Mouse (Mus musculus): ENCODE data around the gene Ndnf. TPM values are rescaled to one million over a fixed set of nuclear protein-coding genes. Genes with fewer than 3 reads are reported as not detected.

Ndnf gene
- total RNA-seq, 2 experiments from 2014 or later, result 2.7 to 4.3 TPM

GRCm38 (mm10) chr6:65743871-65744202 lies 72.4 kb downstream of the Ndnf start:
- no peak for DNase-seq

GRCm38 (mm10) chr6:65758214-65758613 lies 86.8 kb downstream of the Ndnf start:
- DNase-seq, result no peak

GRCm38 (mm10) chr6:65759174-65759573 lies 87.8 kb downstream of the Ndnf start:
- DNase-seq, result no peak

GRCm38 (mm10) chr6:65760073-65760472 lies 88.7 kb downstream of the Ndnf start:
- no peak for DNase-seq

Other genes with a start within 250 kb of the Ndnf start
- gene Tnip3, start 146.3 kb upstream of the Ndnf start, total RNA-seq (2021), result 1 to 10 TPM; 2.6 to 3.2 TPM
- 1 to 10 TPM; 6.8 to 8.8 TPM for gene Prdm5, start 107.4 kb downstream of the Ndnf start, total RNA-seq (2021)